Mouse (Mus musculus) kidney, adult 2 months (tissue): ENCODE measurements at regions not wholly inside any gene's neighbourhood (a gene's known extent, or its start where the extent isn't known, plus 50 kb on each side); places are given as distances from the start of the nearest gene placed in this dataset.
A peak's percentile ranks its signal among the peaks of the same experiment; 100 is the strongest.
"Not testable (repeated sequence)": the region's sequence is repeated elsewhere in the genome, so short reads cannot be mapped to it uniquely, and the experiment has no call there.

Experiments used
- DNase-seq: peaks from one replicate; pipeline ENCODE4 v3.0.0; 2021
- H3K27ac ChIP-seq: fragments of 200-500 bp; 2 replicates; pipeline ENCODE4 v1.5.1; 2012; ENCODE audit warnings: low read depth, low read length, control low read depth, inconsistent platforms; ENCODE audit not compliant: insufficient read depth
- H3K27me3 ChIP-seq: fragments of 200-500 bp; replicated peaks from 2 replicates; pipeline ENCODE4 v1.6.1; 2012; ENCODE audit warnings: mild to moderate bottlenecking, moderate library complexity, low read length, inconsistent platforms; ENCODE audit not compliant: control insufficient read depth, insufficient read depth
- H3K36me3 ChIP-seq: fragments of 200-500 bp; 2 replicates; pipeline ENCODE4 v1.6.1; 2012; ENCODE audit warnings: mild to moderate bottlenecking, moderate library complexity, low read length, inconsistent platforms; ENCODE audit not compliant: control insufficient read depth, insufficient read depth
- H3K4me1 ChIP-seq: fragments of 200-500 bp; 2 replicates; pipeline ENCODE4 v1.6.1; 2011; ENCODE audit warnings: low read length; ENCODE audit not compliant: control insufficient read depth, insufficient read depth
- H3K4me3 ChIP-seq: fragments of 200-500 bp; 2 replicates; pipeline ENCODE4 v1.5.1; 2011; ENCODE audit warnings: mild to moderate bottlenecking, low read depth, low read length, control low read depth; ENCODE audit not compliant: insufficient read depth
- CTCF ChIP-seq: fragments of 200-500 bp; conservative IDR thresholded peaks from 2 replicates; pipeline ENCODE4 v1.5.1; 2011; ENCODE audit warnings: low read depth, mild to moderate bottlenecking, control low read depth, low read length, moderate library complexity, mixed read lengths; ENCODE audit not compliant: insufficient read depth, insufficient read length
- POLR2A ChIP-seq: fragments of 200-500 bp; IDR thresholded peaks from one replicate; pipeline ENCODE4 v1.6.1; 2011; ENCODE audit warnings: low read depth, low read length, control low read depth
- WGBS: fragments of 180-500 bp; shearing (Covaris S2); methylation state at CpG from one replicate; pipeline ENCODE4 v1.1.7; 2018; 5-methylcytosine and 5-hydroxymethylcytosine counted together

- 55% methylated on average over 4 of the region's 4 CpGs for WGBS
- Histone ChIP-seq H3K4me1 (no peaks in the 10 kb centered on the region), H3K27ac (no peak overlapping the region), H3K4me3 (no peak overlapping the region), H3K36me3 (no peaks in the 10 kb centered on the region), H3K27me3 (no peaks in the 10 kb centered on the region)
- TF ChIP-seq CTCF, result no peak
- TF ChIP-seq POLR2A, result no peak
- DNase-seq, result no peak
Measured at GRCm38 (mm10) chr6:16765354-16765753, 132.9 kb downstream of the Tfec start.

- no peak for DNase-seq
- no peak overlapping the region for H3K4me3 ChIP-seq
- WGBS, result 30% methylated on average over 5 of the region's 5 CpGs
- no peaks in the 10 kb centered on the region for H3K27me3 ChIP-seq
- H3K4me1 ChIP-seq, result no peaks in the 10 kb centered on the region
- no peak overlapping the region for H3K27ac ChIP-seq
- no peaks in the 10 kb centered on the region for H3K36me3 ChIP-seq
- no peak for TF ChIP-seq POLR2A
- no peak for TF ChIP-seq CTCF
Measured at GRCm38 (mm10) chr6:16764707-16765106, 133.5 kb downstream of the Tfec start.

- not testable (repeated sequence) for H3K4me3 ChIP-seq, H3K27ac ChIP-seq, H3K27me3 ChIP-seq, H3K36me3 ChIP-seq, DNase-seq, H3K4me1 ChIP-seq
- WGBS, result 94% methylated on average over 1 of the region's 1 CpGs
Measured at GRCm38 (mm10) chr6:16755044-16755443, 143.2 kb downstream of the Tfec start.

- Histone ChIP-seq H3K27me3 (no peaks in the 10 kb centered on the region), H3K36me3 (no peaks in the 10 kb centered on the region), H3K27ac (no peak overlapping the region), H3K4me3 (no peak overlapping the region), H3K4me1 (no peaks in the 10 kb centered on the region)
- no peak for DNase-seq
- WGBS, result 88% methylated on average over 7 of the region's 7 CpGs
- TF ChIP-seq POLR2A (no peak), CTCF (no peak)
Measured at GRCm38 (mm10) chr6:16733184-16733583, 165.1 kb downstream of the Tfec start.

GRCm38 (mm10) chr6:16732095-16732494 is 166.1 kb downstream of the Tfec start:
- Histone ChIP-seq H3K4me1 (no peaks in the 10 kb centered on the region), H3K27me3 (no peaks in the 10 kb centered on the region), H3K4me3 (no peak overlapping the region), H3K36me3 (no peaks in the 10 kb centered on the region), H3K27ac (no peak overlapping the region)
- peak; percentile 24 for DNase-seq
- TF ChIP-seq CTCF, result no peak
- TF ChIP-seq POLR2A, result no peak
- 55% methylated on average over 3 of the region's 3 CpGs for WGBS

- Histone ChIP-seq H3K27me3 (no peaks in the 10 kb centered on the region), H3K27ac (no peak overlapping the region), H3K4me3 (no peak overlapping the region), H3K36me3 (no peaks in the 10 kb centered on the region), H3K4me1 (no peaks in the 10 kb centered on the region)
- TF ChIP-seq POLR2A, result no peak
- DNase-seq, result no peak
- 49% methylated on average over 13 of the region's 13 CpGs for WGBS
Measured at GRCm38 (mm10) chr6:16727256-16727890, 170.9 kb downstream of the Tfec start.

GRCm38 (mm10) chr6:16725256-16725655 is 173.0 kb downstream of the Tfec start:
- Histone ChIP-seq H3K4me1 (no peaks in the 10 kb centered on the region), H3K27me3 (no peaks in the 10 kb centered on the region), H3K36me3 (no peaks in the 10 kb centered on the region), H3K27ac (peak overlapping the region; percentile 31; the same call in 1 of the 2 replicates), H3K4me3 (no peak overlapping the region)
- TF ChIP-seq CTCF, result no peak
- no peak for TF ChIP-seq POLR2A
- DNase-seq, result peak; percentile 55
- WGBS, result 60% methylated on average over 2 of the region's 2 CpGs

- no peak overlapping the region for H3K27ac ChIP-seq
- H3K4me1 ChIP-seq, result peaks cover 6% of the 10 kb centered on the region; the same call in 1 of the 2 replicates
- no peaks in the 10 kb centered on the region for H3K27me3 ChIP-seq
- no peak for DNase-seq
- TF ChIP-seq CTCF (no peak), POLR2A (no peak)
- no peaks in the 10 kb centered on the region for H3K36me3 ChIP-seq
- H3K4me3 ChIP-seq, result no peak overlapping the region
- WGBS, result 91% methylated on average over 4 of the region's 4 CpGs
Measured at GRCm38 (mm10) chr6:16704496-16704895, 193.7 kb downstream of the Tfec start.
